Mouse (Mus musculus): ENCODE results near the gene Dlg4.
"Not testable (repeated sequence)": the region's sequence is repeated elsewhere in the genome, so short reads cannot be mapped to it uniquely, and the experiment has no call there.

Gene Dlg4

GRCm38 (mm10) chr11:70042309-70043085 is 25.8 kb downstream of the Dlg4 start:
- POLR2A ChIA-PET = no interaction called here
- CTCF ChIA-PET = no interaction called here

- ChIA-PET CTCF (interaction anchor here (0.5 to 1.1 kb wide), 8 partner anchors 12 to 279 kb away, joined by 3 to 10 read pairs (median 3); no protein-coding TSS in a partner anchor), POLR2A (interaction anchor here in 2 of 4 experiments (0.6 to 1.1 kb wide), 4 partner anchors 14 to 26 kb away, joined by 3 read pairs; no protein-coding TSS in a partner anchor)
These were observed 26.9 kb downstream of the Dlg4 start for GRCm38 (mm10) chr11:70043665-70044064.

- ChIA-PET CTCF (interaction anchor here in 1 of 4 experiments (0.8 kb wide), 1 partner anchor 28 kb away, joined by 3 read pairs; no protein-coding TSS in a partner anchor), POLR2A (interaction anchor here in 1 of 4 experiments (1.9 kb wide), 1 partner anchor 29 kb away, joined by 5 read pairs; no protein-coding TSS in a partner anchor)
These were observed 28.7 kb downstream of the Dlg4 start for GRCm38 (mm10) chr11:70045435-70045834.

GRCm38 (mm10) chr11:70049366-70049765 is 32.6 kb downstream of the Dlg4 start:
- POLR2A ChIA-PET = no interaction called here
- CTCF ChIA-PET = interaction anchor here in 3 of 4 experiments (0.5 to 1.8 kb wide), 7 partner anchors 9 to 863 kb away, joined by 3 to 5 read pairs (median 4); no protein-coding TSS in a partner anchor

GRCm38 (mm10) chr11:70049816-70050215 is 33.1 kb downstream of the Dlg4 start:
- POLR2A ChIA-PET = interaction anchor here in 1 of 4 experiments (0.6 kb wide), 1 partner anchor 175 kb away, joined by 3 read pairs; no protein-coding TSS in a partner anchor
- CTCF ChIA-PET = interaction anchor here (0.5 to 1.8 kb wide), 9 partner anchors 10 to 863 kb away, joined by 3 to 11 read pairs (median 4); partner anchors contain the start of gene Eif5a (in 1 of the 4)

GRCm38 (mm10) chr11:70053156-70053555 is 36.4 kb downstream of the Dlg4 start:
- ChIA-PET CTCF (interaction anchor here (1.0 to 2.2 kb wide), 7 partner anchors 124 to 268 kb away, joined by 3 to 9 read pairs (median 3); partner anchors contain the start of gene Slc16a11 (in 1 of the 4)), POLR2A (interaction anchor here in 2 of 4 experiments (0.6 to 1.6 kb wide), 6 partner anchors 14 to 176 kb away, joined by 3 to 7 read pairs (median 3); partner anchors contain the start of gene Eif5a (in 1 of the 2))

- POLR2A ChIA-PET = interaction anchor here in 2 of 4 experiments (0.6 to 1.6 kb wide), 5 partner anchors 11 to 479 kb away, joined by 3 to 11 read pairs (median 3); no protein-coding TSS in a partner anchor
- CTCF ChIA-PET = interaction anchor here (0.6 to 2.2 kb wide), 10 partner anchors 21 to 1972 kb away, joined by 3 to 14 read pairs (median 3); partner anchors contain the start of gene Slc16a11 (in 1 of the 4)
These were observed 37.3 kb downstream of the Dlg4 start, which contains the start of gene Asgr1 for GRCm38 (mm10) chr11:70053898-70054570. TSS of gene Asgr1 (plus strand) at chr11:70054085.

- ChIA-PET CTCF (interaction anchor here (0.6 to 3.5 kb wide), 33 partner anchors 10 to 1463 kb away, joined by 3 to 17 read pairs (median 4); partner anchors contain the start of gene Slc16a11 (in 3 of the 4)), POLR2A (interaction anchor here in 2 of 4 experiments (0.5 to 0.8 kb wide), 6 partner anchors 31 to 955 kb away, joined by 3 to 9 read pairs (median 3); no protein-coding TSS in a partner anchor)
These were observed 39.0 kb downstream of the Dlg4 start for GRCm38 (mm10) chr11:70055618-70056214.

GRCm38 (mm10) chr11:70057805-70058204 is 41.1 kb downstream of the Dlg4 start:
- POLR2A ChIA-PET = no interaction called here

GRCm38 (mm10) chr11:70059930-70060329 is 43.2 kb downstream of the Dlg4 start:
- POLR2A ChIA-PET = interaction anchor here in 3 of 4 experiments (0.5 to 1.0 kb wide), 5 partner anchors 18 to 153 kb away, joined by 3 to 4 read pairs (median 3); partner anchors contain the start of gene Eif5a (in 1 of the 3)
- CTCF ChIA-PET = interaction anchor here (0.5 to 1.6 kb wide), 9 partner anchors 15 to 707 kb away, joined by 3 to 6 read pairs (median 5); no protein-coding TSS in a partner anchor

More at GRCm38 (mm10) chr11:70057805-70058204, 41.1 kb downstream of the Dlg4 start:
- CTCF ChIA-PET = interaction anchor here in 3 of 4 experiments (0.6 to 3.5 kb wide), 7 partner anchors 17 to 179 kb away, joined by 3 to 17 read pairs (median 5); no protein-coding TSS in a partner anchor

GRCm38 (mm10) chr11:70063053-70063452 is 46.3 kb downstream of the Dlg4 start:
- CTCF ChIA-PET = interaction anchor here in 2 of 4 experiments (0.6 to 1.9 kb wide), 2 partner anchors 16 to 109 kb away, joined by 3 to 5 read pairs; no protein-coding TSS in a partner anchor

GRCm38 (mm10) chr11:70066701-70067100 is 50.0 kb downstream of the Dlg4 start:
- ChIA-PET POLR2A (interaction anchor here in 1 of 4 experiments (0.7 to 0.8 kb wide), 2 partner anchors 14 to 15 kb away, joined by 3 to 6 read pairs; no protein-coding TSS in a partner anchor), CTCF (interaction anchor here in 2 of 4 experiments (0.6 to 1.3 kb wide), 5 partner anchors 40 to 135 kb away, joined by 3 to 5 read pairs (median 3); no protein-coding TSS in a partner anchor)

More at GRCm38 (mm10) chr11:70063053-70063452, 46.3 kb downstream of the Dlg4 start:
- POLR2A ChIA-PET = interaction anchor here in 1 of 4 experiments (0.7 kb wide), 1 partner anchor 83 kb away, joined by 3 read pairs; no protein-coding TSS in a partner anchor

- ChIA-PET CTCF (no interaction called here), POLR2A (interaction anchor here in 1 of 4 experiments (0.7 kb wide), 1 partner anchor 88 kb away, joined by 3 read pairs; no protein-coding TSS in a partner anchor)
These were observed 51.5 kb downstream of the Dlg4 start for GRCm38 (mm10) chr11:70068245-70068644.

- ChIA-PET CTCF (no interaction called here), POLR2A (no interaction called here)
These were observed 53.3 kb downstream of the Dlg4 start for GRCm38 (mm10) chr11:70070057-70070456.

GRCm38 (mm10) chr11:70070603-70071002 is 53.9 kb downstream of the Dlg4 start:
- CTCF ChIA-PET = interaction anchor here in 1 of 4 experiments (0.6 kb wide), 1 partner anchor 37 kb away, joined by 4 read pairs; no protein-coding TSS in a partner anchor
- POLR2A ChIA-PET = not testable (repeated sequence)

- POLR2A ChIA-PET = interaction anchor here in 2 of 4 experiments (0.5 to 2.0 kb wide), 7 partner anchors 29 to 176 kb away, joined by 3 to 5 read pairs (median 5); no protein-coding TSS in a partner anchor
These were observed 57.8 kb downstream of the Dlg4 start for GRCm38 (mm10) chr11:70074379-70075071.

More at GRCm38 (mm10) chr11:70074379-70075071, 57.8 kb downstream of the Dlg4 start:
- CTCF ChIA-PET = interaction anchor here (0.5 to 2.8 kb wide), 27 partner anchors 10 to 614 kb away, joined by 3 to 11 read pairs (median 4); partner anchors contain the start of genes Slc16a11 (in 3 of the 4), 0610010K14Rik (in 1 of the 4), Alox12e (in 1 of the 4) and Camta2 (in 1 of the 4)

Measured in embryonic stem cell, embryonic (primary cell).